Mouse (Mus musculus): Measurements from ENCODE around the gene Gm20683. TPM values are rescaled to one million over a fixed set of nuclear protein-coding genes. Genes with fewer than 3 reads are reported as not detected.
"Not testable (repeated sequence)": the region's sequence is repeated elsewhere in the genome, so short reads cannot be mapped to it uniquely, and the experiment has no call there.

Gm20683 gene
- polyA plus RNA-seq, 1 experiment from 2014 or later = 0.46 TPM

GRCm38 (mm10) chr17:25873405-25874147 lies 32.0 kb upstream of the Gm20683 start:
- Histone ChIP-seq H3K27me3 (no peaks in the 10 kb centered on the region), H3K9me3 (replicated peaks) (no peaks in the 10 kb centered on the region), H3K4me3 (replicated peaks) (peak overlapping the region; percentile 85; the same call in 1 of the 2 replicates), H3K27ac (replicated peaks) (0 out of 2 replicates have a peak overlapping the region, but pooled peaks have one; percentile 54), H3K9ac (no peak overlapping the region), H3K4me2 (peak overlapping the region; percentile 89), H3K36me3 (replicated peaks) (peaks cover 11% of the 10 kb centered on the region), H3K4me1 (replicated peaks) (peaks cover 46% of the 10 kb centered on the region)
- 72% methylated on average over 11 of the region's 11 CpGs for WGBS (ENCODE audit: insufficient replicate concordance)
- no peak for ATAC-seq (ENCODE audit: insufficient read depth)

GRCm38 (mm10) chr17:25872676-25873075 lies 31.1 kb upstream of the Gm20683 start:
- Histone ChIP-seq H3K9ac (no peak overlapping the region), H3K4me1 (replicated peaks) (peaks cover 48% of the 10 kb centered on the region), H3K9me3 (replicated peaks) (no peaks in the 10 kb centered on the region), H3K27ac (replicated peaks) (no peak overlapping the region), H3K36me3 (replicated peaks) (peaks cover 2% of the 10 kb centered on the region), H3K27me3 (no peaks in the 10 kb centered on the region), H3K4me2 (no peak overlapping the region), H3K4me3 (replicated peaks) (no peak overlapping the region)
- no peak for ATAC-seq (ENCODE audit: insufficient read depth)
- WGBS (ENCODE audit: insufficient replicate concordance) = 73% methylated on average over 3 of the region's 3 CpGs

- not testable (repeated sequence) for H3K4me2 ChIP-seq; H3K27me3 ChIP-seq; H3K9ac ChIP-seq; H3K9me3 ChIP-seq (replicated peaks); H3K36me3 ChIP-seq (replicated peaks); H3K4me3 ChIP-seq (replicated peaks); ATAC-seq (ENCODE audit: insufficient read depth); H3K27ac ChIP-seq (replicated peaks)
- H3K4me1 ChIP-seq (replicated peaks) = peaks cover 49% of the 10 kb centered on the region
These were observed 30.0 kb upstream of the Gm20683 start for GRCm38 (mm10) chr17:25871566-25871965.

DNA sequence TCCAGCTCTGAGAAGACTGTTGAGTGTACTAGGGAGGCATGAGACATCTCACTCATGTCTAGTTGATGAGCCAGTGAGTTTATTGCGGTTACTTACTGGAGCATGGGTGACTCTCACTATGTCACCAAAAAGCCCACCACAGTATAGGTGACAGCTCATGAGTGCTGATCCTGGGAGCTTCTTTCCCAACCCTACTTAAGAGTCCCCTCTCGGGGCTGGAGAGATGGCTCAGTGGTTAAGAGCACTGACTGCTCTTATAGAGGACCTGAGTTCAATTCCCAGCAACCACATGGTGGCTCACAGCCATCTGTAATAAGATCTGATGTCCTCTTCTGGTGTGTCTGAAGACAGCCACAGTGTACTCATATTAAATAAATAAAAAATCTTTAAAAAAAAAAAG lies 28.4 kb upstream of the Gm20683 start:
- ATAC-seq (ENCODE audit: insufficient read depth) = no peak
- H3K36me3 ChIP-seq (replicated peaks) = peaks cover 6% of the 10 kb centered on the region; the same call in 1 of the 2 replicates
- H3K27me3 ChIP-seq = no peaks in the 10 kb centered on the region
- H3K9ac ChIP-seq = no peak overlapping the region
- 75% methylated on average over 2 of the region's 2 CpGs for WGBS (ENCODE audit: insufficient replicate concordance)
- H3K27ac ChIP-seq (replicated peaks) = no peak overlapping the region
- peaks cover 42% of the 10 kb centered on the region for H3K4me1 ChIP-seq (replicated peaks)
- H3K4me3 ChIP-seq (replicated peaks) = no peak overlapping the region
- no peak overlapping the region for H3K4me2 ChIP-seq
- H3K9me3 ChIP-seq (replicated peaks) = no peaks in the 10 kb centered on the region

DNA sequence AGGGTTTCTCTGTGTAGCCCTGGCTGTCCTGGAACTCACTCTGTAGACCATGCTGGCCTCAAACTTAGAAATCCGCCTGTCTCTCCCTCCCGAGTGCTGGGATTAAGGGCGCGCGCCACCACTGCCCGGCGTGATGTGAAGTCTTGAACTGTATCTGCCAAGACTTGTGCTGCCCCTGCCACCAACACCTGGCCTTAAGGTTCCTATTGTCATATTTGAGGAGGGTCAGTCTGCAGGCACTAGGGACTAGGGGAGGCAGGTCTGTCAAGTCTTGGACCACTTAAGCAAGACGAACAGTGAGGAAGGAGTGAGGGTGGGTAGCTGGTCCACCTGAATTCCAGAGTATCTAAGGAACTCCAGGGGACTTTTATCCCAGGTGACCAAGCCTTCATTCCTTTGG lies 27.9 kb upstream of the Gm20683 start:
- peaks cover 39% of the 10 kb centered on the region for H3K4me1 ChIP-seq (replicated peaks)
- 81% methylated on average over 8 of the region's 8 CpGs for WGBS (ENCODE audit: insufficient replicate concordance)
- no peaks in the 10 kb centered on the region for H3K27me3 ChIP-seq
- peaks cover 8% of the 10 kb centered on the region for H3K36me3 ChIP-seq (replicated peaks)
- H3K4me3 ChIP-seq (replicated peaks) = no peak overlapping the region
- no peaks in the 10 kb centered on the region for H3K9me3 ChIP-seq (replicated peaks)
- H3K9ac ChIP-seq = no peak overlapping the region
- no peak overlapping the region for H3K4me2 ChIP-seq
- no peak for ATAC-seq (ENCODE audit: insufficient read depth)
- H3K27ac ChIP-seq (replicated peaks) = no peak overlapping the region

DNA sequence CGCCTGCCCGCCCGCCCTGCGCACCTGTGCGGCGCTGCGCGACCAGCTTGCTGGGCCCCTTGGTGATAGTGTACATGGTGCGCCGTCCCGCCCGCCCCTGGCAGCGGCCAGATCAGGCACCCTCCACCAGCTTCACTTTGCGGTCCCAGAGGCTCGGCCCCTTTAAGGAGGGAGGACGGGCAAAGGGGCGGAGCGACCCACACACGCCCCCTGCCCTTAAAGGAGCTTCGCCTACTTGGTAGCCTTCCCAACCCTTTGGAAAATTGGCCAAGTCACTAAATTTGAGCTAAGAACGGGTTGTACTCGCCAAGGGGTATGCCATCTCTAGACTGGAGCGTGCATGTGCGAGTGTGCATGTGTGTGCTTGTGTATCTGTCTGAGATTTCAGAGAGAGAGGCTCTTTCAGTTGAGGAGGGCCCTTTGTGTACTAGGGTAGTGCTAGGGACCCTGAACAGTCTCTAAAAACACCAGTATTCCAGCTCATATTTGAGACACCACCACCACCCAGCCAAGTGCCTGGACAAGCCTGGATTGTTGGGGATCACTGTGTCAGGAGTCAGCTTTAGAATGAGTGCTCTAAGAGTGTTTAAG lies 27.1 kb upstream of the Gm20683 start, which contains the start of gene Mcrip2:
TSS of gene Mcrip2 (minus strand) at position 164 of the 591 bp plus-strand sequence.
- 0% methylated on average over 24 of the region's 24 CpGs for WGBS (ENCODE audit: insufficient replicate concordance)
- Histone ChIP-seq H3K4me3 (replicated peaks) (peak within 1 kb of the TSS; percentile 69), H3K4me1 (replicated peaks) (peaks cover 32% of the 10 kb centered on the region), H3K27me3 (no peaks in the 10 kb centered on the region), H3K27ac (replicated peaks) (peak within 1 kb of the TSS; percentile 77), H3K9me3 (replicated peaks) (no peaks in the 10 kb centered on the region), H3K9ac (peak within 1 kb of the TSS; percentile 66), H3K4me2 (peak within 1 kb of the TSS; percentile 88), H3K36me3 (replicated peaks) (peaks cover 16% of the 10 kb centered on the region)
- ATAC-seq (ENCODE audit: insufficient read depth) = peak; percentile 68

DNA sequence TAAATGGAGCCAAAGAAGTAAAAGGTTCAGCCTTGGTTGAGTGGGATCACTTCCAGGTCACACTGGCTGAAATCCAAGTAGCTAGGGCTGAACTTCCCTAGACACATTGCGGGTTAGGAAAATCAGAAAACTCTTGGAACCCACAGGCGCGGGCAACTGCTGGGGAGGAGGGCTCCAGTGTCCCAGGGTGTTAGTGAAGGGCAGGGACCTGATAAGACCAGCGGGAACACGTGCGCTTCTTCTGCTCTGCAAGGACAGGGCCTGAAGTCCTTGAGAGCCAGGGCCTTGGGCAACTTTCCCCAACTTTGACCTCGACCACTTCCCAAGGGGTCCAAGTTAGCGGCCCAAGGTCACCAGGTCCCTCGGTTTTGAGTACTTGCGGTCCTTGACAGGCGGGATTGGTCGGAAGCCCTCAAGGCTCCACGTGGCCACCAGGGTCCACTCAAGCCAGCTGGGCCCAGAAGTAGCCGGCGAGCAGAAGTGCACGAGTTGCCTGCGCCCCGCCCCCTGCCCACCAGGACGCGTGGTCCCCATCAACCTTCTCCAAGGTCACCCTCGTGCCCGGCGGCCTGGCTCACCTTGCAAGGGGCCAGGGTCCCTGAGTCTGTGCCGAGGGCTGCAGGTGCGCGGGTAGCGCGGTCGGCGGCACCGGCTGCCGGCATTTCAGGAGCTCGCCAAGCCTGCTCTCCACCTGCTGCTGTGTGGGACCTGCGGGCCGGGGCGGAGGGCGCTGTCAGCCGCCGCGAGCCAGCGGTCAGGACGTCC lies 26.5 kb upstream of the Gm20683 start:
- peaks cover 32% of the 10 kb centered on the region for H3K4me1 ChIP-seq (replicated peaks)
- ATAC-seq (ENCODE audit: insufficient read depth) = peak; percentile 53
- peak overlapping the region; percentile 77 for H3K27ac ChIP-seq (replicated peaks)
- H3K4me2 ChIP-seq = peak overlapping the region; percentile 88
- WGBS (ENCODE audit: insufficient replicate concordance) = under 1% methylated on average over 42 of the region's 42 CpGs
- H3K4me3 ChIP-seq (replicated peaks) = peak overlapping the region; percentile 69
- H3K9ac ChIP-seq = peak overlapping the region; percentile 66
- H3K27me3 ChIP-seq = no peaks in the 10 kb centered on the region
- no peaks in the 10 kb centered on the region for H3K9me3 ChIP-seq (replicated peaks)
- H3K36me3 ChIP-seq (replicated peaks) = peaks cover 20% of the 10 kb centered on the region

GRCm38 (mm10) chr17:25867509-25867835 lies 25.9 kb upstream of the Gm20683 start:
- Histone ChIP-seq H3K4me1 (replicated peaks) (peaks cover 34% of the 10 kb centered on the region), H3K9me3 (replicated peaks) (no peaks in the 10 kb centered on the region), H3K4me2 (peak overlapping the region; percentile 88), H3K27me3 (no peaks in the 10 kb centered on the region), H3K27ac (replicated peaks) (peak overlapping the region; percentile 77), H3K36me3 (replicated peaks) (peaks cover 20% of the 10 kb centered on the region), H3K4me3 (replicated peaks) (peak overlapping the region; percentile 69), H3K9ac (peak overlapping the region; percentile 66)
- peak; percentile 33 for ATAC-seq (ENCODE audit: insufficient read depth)
- 4% methylated on average over 7 of the region's 7 CpGs for WGBS (ENCODE audit: insufficient replicate concordance)

DNA sequence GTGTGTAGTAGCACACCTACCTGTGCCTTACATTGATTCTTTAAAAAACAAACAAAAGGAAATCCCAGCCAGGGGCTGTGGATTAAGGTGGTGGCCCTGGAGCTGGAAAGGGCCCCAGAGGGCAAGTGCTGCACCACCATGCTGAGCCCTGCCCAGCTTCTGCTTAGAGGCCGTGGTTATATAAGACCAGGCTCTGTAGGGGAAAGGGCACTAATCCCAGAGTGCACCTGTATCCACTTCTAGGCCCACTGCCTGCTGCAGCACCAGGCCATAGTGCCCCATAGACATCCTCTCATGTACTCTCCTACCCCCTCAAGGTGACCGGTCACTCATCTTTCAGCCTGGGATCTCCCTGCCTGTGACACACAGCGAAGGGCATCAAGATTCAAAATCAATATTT lies 24.6 kb upstream of the Gm20683 start:
- Histone ChIP-seq H3K27me3 (no peaks in the 10 kb centered on the region), H3K27ac (replicated peaks) (no peak overlapping the region), H3K9ac (no peak overlapping the region), H3K4me1 (replicated peaks) (peaks cover 46% of the 10 kb centered on the region), H3K9me3 (replicated peaks) (no peaks in the 10 kb centered on the region), H3K4me2 (peak overlapping the region; percentile 88; the same call in 1 of the 2 replicates), H3K36me3 (replicated peaks) (peaks cover 20% of the 10 kb centered on the region), H3K4me3 (replicated peaks) (no peak overlapping the region)
- ATAC-seq (ENCODE audit: insufficient read depth) = no peak
- WGBS (ENCODE audit: insufficient replicate concordance) = 69% methylated on average over 3 of the region's 3 CpGs

- WGBS (ENCODE audit: insufficient replicate concordance) = 81% methylated on average over 11 of the region's 11 CpGs
- H3K9me3 ChIP-seq (replicated peaks) = no peaks in the 10 kb centered on the region
- H3K36me3 ChIP-seq (replicated peaks) = peaks cover 20% of the 10 kb centered on the region
- no peak overlapping the region for H3K27ac ChIP-seq (replicated peaks)
- no peaks in the 10 kb centered on the region for H3K27me3 ChIP-seq
- no peak overlapping the region for H3K9ac ChIP-seq
- ATAC-seq (ENCODE audit: insufficient read depth) = no peak
- H3K4me3 ChIP-seq (replicated peaks) = no peak overlapping the region
- H3K4me1 ChIP-seq (replicated peaks) = peaks cover 54% of the 10 kb centered on the region
- no peak overlapping the region for H3K4me2 ChIP-seq
These were observed 23.7 kb upstream of the Gm20683 start for GRCm38 (mm10) chr17:25865288-25865687.

- Histone ChIP-seq H3K4me1 (replicated peaks) (peaks cover 63% of the 10 kb centered on the region), H3K9ac (no peak overlapping the region), H3K9me3 (replicated peaks) (no peaks in the 10 kb centered on the region), H3K27ac (replicated peaks) (no peak overlapping the region), H3K36me3 (replicated peaks) (peaks cover 20% of the 10 kb centered on the region), H3K27me3 (no peaks in the 10 kb centered on the region), H3K4me2 (no peak overlapping the region), H3K4me3 (replicated peaks) (no peak overlapping the region)
- no peak for ATAC-seq (ENCODE audit: insufficient read depth)
- 85% methylated on average over 14 of the region's 14 CpGs for whole genome bisulfite sequencing (ENCODE audit: insufficient replicate concordance)
These were observed 22.7 kb upstream of the Gm20683 start for GRCm38 (mm10) chr17:25864311-25864710.
